Mouse (Mus musculus) spleen, adult 2 months (tissue): Measurements from ENCODE around the gene Vti1a. TPM values are rescaled to one million over a fixed set of nuclear protein-coding genes. Genes with fewer than 3 reads are reported as not detected.

ENCODE experiments used
- DNase-seq, 2 experiments: peaks; one replicate each; pipeline versions ENCODE4 v3.0.0 to v3.0.0-alpha.2; 2012 to 2021; ENCODE audit warnings: low spot score in 2 of 2, low read depth in 1 of 2
- H3K27ac ChIP-seq: fragments of 200-500 bp; 2 replicates; pipeline ENCODE4 v1.5.1; 2012; ENCODE audit warnings: low read length, inconsistent platforms; ENCODE audit not compliant: insufficient read depth
- H3K27me3 ChIP-seq: fragments of 200-500 bp; 2 replicates; pipeline ENCODE4 v1.6.1; 2012; ENCODE audit warnings: mild to moderate bottlenecking, moderate library complexity, low read length, inconsistent platforms; ENCODE audit not compliant: control insufficient read depth, insufficient read depth
- H3K36me3 ChIP-seq: fragments of 200-500 bp; 2 replicates; pipeline ENCODE4 v1.6.1; 2012; ENCODE audit warnings: mild to moderate bottlenecking, low read length, inconsistent platforms; ENCODE audit not compliant: control insufficient read depth, insufficient read depth
- H3K4me1 ChIP-seq: fragments of 200-500 bp; 2 replicates; pipeline ENCODE4 v1.6.1; 2011; ENCODE audit warnings: inconsistent platforms; ENCODE audit not compliant: control insufficient read depth, insufficient read depth, insufficient read length
- H3K4me3 ChIP-seq: fragments of 200-500 bp; 2 replicates; pipeline ENCODE4 v1.5.1; 2011; ENCODE audit warnings: mild to moderate bottlenecking, inconsistent platforms; ENCODE audit not compliant: insufficient read depth, insufficient read length; ENCODE audit errors: extremely low read depth
- CTCF ChIP-seq: fragments of 200-500 bp; IDR thresholded peaks from 2 replicates; pipeline ENCODE4 v1.5.1; 2011; ENCODE audit warnings: mild to moderate bottlenecking, inconsistent platforms; ENCODE audit not compliant: insufficient read depth, insufficient read length, insufficient replicate concordance; ENCODE audit errors: extremely low read depth
- POLR2A ChIP-seq: fragments of 200-500 bp; IDR thresholded peaks from 2 replicates; pipeline ENCODE4 v1.6.1; 2011; ENCODE audit warnings: low read depth, low read length, inconsistent platforms
- WGBS: fragments of 180-500 bp; shearing (Covaris S2); methylation state at CpG from one replicate; pipeline ENCODE4 v1.1.7; 2018; 5-methylcytosine and 5-hydroxymethylcytosine counted together
- polyA plus RNA-seq: library from polyadenylated mRNA; depleted of rRNA; stranded (reverse); fragments of >200 nt; gene quantifications from 2 replicates; pipeline ENCODE4 v1.2.3, GENCODE M21; 2012

The Vti1a gene
- polyA plus RNA-seq, 1 experiment = 7.0 TPM

GRCm38 (mm10) chr19:55337664-55338063 is 21.6 kb downstream of the Vti1a start:
- DNase-seq = no peak
- 86% methylated on average over 10 of the region's 10 CpGs for WGBS
- Histone ChIP-seq H3K27ac (no peak overlapping the region), H3K36me3 (peaks cover 5% of the 10 kb centered on the region; the same call in 1 of the 2 replicates), H3K4me3 (no peak overlapping the region), H3K27me3 (no peaks in the 10 kb centered on the region), H3K4me1 (no peaks in the 10 kb centered on the region)
- TF ChIP-seq CTCF (no peak), POLR2A (no peak)

- Histone ChIP-seq H3K27ac (no peak overlapping the region), H3K36me3 (peaks cover 5% of the 10 kb centered on the region; the same call in 1 of the 2 replicates), H3K4me3 (no peak overlapping the region), H3K4me1 (no peaks in the 10 kb centered on the region), H3K27me3 (no peaks in the 10 kb centered on the region)
- no peak for DNase-seq
- TF ChIP-seq CTCF (no peak), POLR2A (no peak)
- WGBS = 93% methylated on average over 6 of the region's 6 CpGs
Measured at GRCm38 (mm10) chr19:55340521-55340920, 24.4 kb downstream of the Vti1a start.

DNA sequence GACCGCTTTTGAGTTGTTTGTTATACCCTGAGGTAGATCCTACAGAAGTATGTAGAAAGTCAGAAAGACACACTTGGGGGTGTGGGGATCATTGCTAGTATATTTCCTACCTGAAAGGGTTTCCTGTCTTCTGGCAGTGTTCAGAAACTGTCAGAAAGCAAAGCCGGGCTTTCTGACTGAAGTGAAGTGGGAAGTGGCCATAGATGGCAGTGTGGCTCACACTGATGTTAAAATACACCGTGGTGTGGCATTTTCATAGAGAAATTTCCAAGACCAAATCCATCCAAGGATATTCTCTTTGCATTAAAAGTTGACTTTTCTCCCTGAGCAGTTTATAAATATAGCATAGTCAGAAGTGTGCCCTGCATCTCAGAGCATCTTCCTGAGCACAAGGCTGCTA is 25.3 kb downstream of the Vti1a start:
- TF ChIP-seq CTCF (no peak), POLR2A (no peak)
- 65% methylated on average over 3 of the region's 3 CpGs for WGBS

GRCm38 (mm10) chr19:55342423-55342822 is 26.3 kb downstream of the Vti1a start:
- Histone ChIP-seq H3K27ac (no peak overlapping the region), H3K27me3 (no peaks in the 10 kb centered on the region), H3K36me3 (peaks cover 5% of the 10 kb centered on the region; the same call in 1 of the 2 replicates), H3K4me3 (no peak overlapping the region), H3K4me1 (no peaks in the 10 kb centered on the region)
- no peak for TF ChIP-seq CTCF
- TF ChIP-seq POLR2A = no peak
- no peak for DNase-seq
- WGBS = 92% methylated on average over 7 of the region's 7 CpGs

More for the DNA sequence above, 25.3 kb downstream of the Vti1a start:
- no peak overlapping the region for H3K27ac ChIP-seq
- H3K36me3 ChIP-seq = peaks cover 5% of the 10 kb centered on the region; the same call in 1 of the 2 replicates
- no peaks in the 10 kb centered on the region for H3K4me1 ChIP-seq
- no peak overlapping the region for H3K4me3 ChIP-seq
- no peaks in the 10 kb centered on the region for H3K27me3 ChIP-seq
- no peak for DNase-seq

- Histone ChIP-seq H3K27me3 (no peaks in the 10 kb centered on the region), H3K4me1 (no peaks in the 10 kb centered on the region), H3K36me3 (peaks cover 4% of the 10 kb centered on the region; the same call in 1 of the 2 replicates), H3K4me3 (no peak overlapping the region), H3K27ac (no peak overlapping the region)
- no peak for DNase-seq
- WGBS = 92% methylated on average over 9 of the region's 9 CpGs
- TF ChIP-seq POLR2A (no peak), CTCF (no peak)
Measured at GRCm38 (mm10) chr19:55343274-55343673, 27.2 kb downstream of the Vti1a start.

- no peak for DNase-seq
- no peak for TF ChIP-seq POLR2A
- TF ChIP-seq CTCF = no peak
Measured at GRCm38 (mm10) chr19:55348187-55348586, 32.1 kb downstream of the Vti1a start.

GRCm38 (mm10) chr19:55350673-55351378 is 34.7 kb downstream of the Vti1a start:
- TF ChIP-seq POLR2A (no peak), CTCF (no peak)
- no peak for DNase-seq
- no peak overlapping the region for H3K27ac ChIP-seq
- 95% methylated on average over 9 of the region's 9 CpGs for WGBS
- H3K4me3 ChIP-seq = no peak overlapping the region
- H3K27me3 ChIP-seq = no peaks in the 10 kb centered on the region
- no peaks in the 10 kb centered on the region for H3K36me3 ChIP-seq
- H3K4me1 ChIP-seq = no peaks in the 10 kb centered on the region

More at GRCm38 (mm10) chr19:55348187-55348586, 32.1 kb downstream of the Vti1a start:
- WGBS = 83% methylated on average over 3 of the region's 3 CpGs
- Histone ChIP-seq H3K27ac (no peak overlapping the region), H3K36me3 (no peaks in the 10 kb centered on the region), H3K4me1 (no peaks in the 10 kb centered on the region), H3K4me3 (no peak overlapping the region), H3K27me3 (no peaks in the 10 kb centered on the region)
